Mouse (Mus musculus) myocyte (in vitro differentiated cells): ENCODE results near the gene Rab33b.

ENCODE experiments used
- MYOD1 ChIP-seq, 3 experiments: IDR thresholded peaks; one replicate each; pipeline ENCODE4 v1.6.1; 2011; ENCODE audit warnings: control low read depth in 2 of 3, low read depth in 2 of 3, mild to moderate bottlenecking in 2 of 3, moderate library complexity in 1 of 3; ENCODE audit not compliant: insufficient read length in 2 of 3, control insufficient read depth in 1 of 3
- POLR2A ChIP-seq: IDR thresholded peaks from one replicate; pipeline ENCODE4 v1.6.1; 2011; ENCODE audit warnings: low read depth, mild to moderate bottlenecking, control low read depth, moderate library complexity; ENCODE audit not compliant: insufficient read length
- REST ChIP-seq: IDR thresholded peaks from one replicate; pipeline ENCODE4 v1.6.1; 2011; ENCODE audit warnings: mild to moderate bottlenecking, control low read depth, moderate library complexity; ENCODE audit not compliant: insufficient read depth, insufficient read length

GRCm38 (mm10) chr3:51533573-51533972 is 49.9 kb downstream of the Rab33b start:
- TF ChIP-seq POLR2A (no peak), MYOD1 (IDR thresholded peaks at IDR 0.05; ENCODE audit: control insufficient read depth in 1 of 3, insufficient read length in 2 of 3, low read depth in 2 of 3) (no peak), REST (no peak)
